Mouse (Mus musculus): ENCODE data around the gene Idh3a.

DNA sequence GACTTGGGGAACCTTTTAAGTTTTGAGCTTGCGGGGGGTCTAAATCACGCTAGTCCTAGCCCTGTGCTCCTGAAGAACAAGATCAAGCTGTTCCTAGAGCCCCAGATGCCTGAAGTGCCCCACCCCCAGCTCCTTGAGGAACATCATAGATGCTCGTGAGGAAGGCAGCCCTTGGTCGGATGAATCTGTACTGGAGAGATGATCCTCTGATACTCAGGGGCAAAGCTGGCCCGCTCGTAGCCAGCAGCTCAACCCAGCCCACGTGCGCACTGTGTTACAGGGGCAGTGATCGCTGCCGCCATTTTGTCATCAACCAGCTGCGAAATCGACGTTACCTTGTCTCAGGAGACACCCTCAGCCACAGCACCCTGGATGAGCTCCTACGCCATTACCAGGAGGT lies 47.5 kb upstream of the Idh3a start, which contains the start of gene Sh2d7:
- no peak for TF ChIP-seq POLR2A (IDR thresholded peaks at IDR 0.05; ENCODE audit: low read depth, low read length)
- TF ChIP-seq CTCF (IDR thresholded peaks at IDR 0.05; ENCODE audit: extremely low read depth, insufficient read depth, insufficient read length, insufficient replicate concordance) = no peak
